Mouse (Mus musculus) heart, postnatal 0 days (tissue): ENCODE data around the gene Plekha5.

Experiments used
- CTCF ChIP-seq: IDR thresholded peaks from 2 replicates; pipeline ENCODE4 v1.5.1; 2016; ENCODE audit warnings: antibody characterized with exemption, control low read depth, low read depth
- EP300 ChIP-seq: IDR thresholded peaks from 2 replicates; pipeline ENCODE4 v1.6.1; 2016; ENCODE audit warnings: antibody characterized with exemption, low read depth

GRCm38 (mm10) chr6:140620531-140621349, 196.9 kb downstream of the Plekha5 start:
- TF ChIP-seq CTCF (no peak), EP300 (no peak)
